Mouse (Mus musculus): ENCODE data around the gene Zfp248. TPM values are rescaled to one million over a fixed set of nuclear protein-coding genes. Genes with fewer than 3 reads are reported as not detected.

Gene Zfp248
- total and polyA plus RNA-seq, 2 experiments from 2014 or later, result 7.8 to 12.3 TPM

DNA sequence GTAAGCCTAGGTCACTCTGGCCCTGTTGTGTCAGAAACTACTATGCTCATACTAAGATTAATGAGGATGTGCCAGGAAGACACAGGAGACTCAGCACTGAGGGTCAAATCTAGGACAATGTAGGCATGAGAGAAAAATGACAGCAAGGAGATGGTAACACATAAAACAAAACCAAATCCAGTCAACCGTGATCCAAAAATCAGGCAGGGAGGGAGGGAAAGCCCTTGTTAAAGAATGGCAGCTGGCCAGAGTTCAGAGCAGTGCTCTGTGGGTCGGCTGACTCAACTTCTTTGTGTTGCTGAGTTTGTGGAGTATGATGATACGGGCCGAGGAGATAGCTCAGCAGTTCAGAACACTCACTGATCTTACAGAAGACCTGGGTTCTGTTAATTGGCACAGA is 48.9 kb downstream of the Zfp248 start:
- H3K36me3 ChIP-seq (ENCODE audit: insufficient read depth), result peaks cover 71% of the 10 kb centered on the region
- WGBS, result 63% methylated on average over 4 of the region's 4 CpGs
- no peaks in the 10 kb centered on the region for H3K4me1 ChIP-seq (ENCODE audit: insufficient read depth)
- no peak for DNase-seq
- H3K9me3 ChIP-seq (ENCODE audit: low read length), result no peaks in the 10 kb centered on the region
- H3K4me2 ChIP-seq (ENCODE audit: low read depth), result no peak overlapping the region
- no peak for ATAC-seq
- no peak overlapping the region for H3K27ac ChIP-seq (ENCODE audit: low read depth, low read length)
- H3K9ac ChIP-seq, result no peak overlapping the region
- no peaks in the 10 kb centered on the region for H3K27me3 ChIP-seq (ENCODE audit: insufficient read depth, low read length)
- no peak for TF ChIP-seq CTCF (IDR thresholded peaks at IDR 0.05; ENCODE audit: low read depth)
- H3K4me3 ChIP-seq (ENCODE audit: low read depth, low read length), result no peak overlapping the region

DNA sequence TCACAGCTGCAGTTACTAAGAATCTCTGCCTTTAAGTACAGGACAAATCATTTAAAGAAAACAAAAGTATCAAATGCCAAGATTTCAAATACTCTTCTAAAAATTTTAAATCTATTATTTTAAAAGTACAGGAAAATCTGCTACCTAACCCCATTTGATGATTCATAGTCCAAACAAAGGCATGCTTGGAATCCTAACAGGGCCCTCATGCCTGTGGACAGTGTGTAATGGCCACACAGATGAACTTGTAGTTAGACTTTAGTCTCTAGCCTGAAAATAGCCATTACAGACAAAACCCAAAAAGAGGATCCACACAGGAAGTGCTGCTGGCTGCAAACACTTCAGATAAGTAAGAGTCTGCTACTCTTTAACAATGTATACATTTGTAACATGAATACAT is 64.6 kb downstream of the Zfp248 start:
- H3K9ac ChIP-seq, result no peak overlapping the region
- no peak for TF ChIP-seq CTCF (IDR thresholded peaks at IDR 0.05; ENCODE audit: low read depth)
- H3K4me3 ChIP-seq (ENCODE audit: low read depth, low read length), result no peak overlapping the region
- H3K27ac ChIP-seq (ENCODE audit: low read depth, low read length), result no peak overlapping the region
- H3K4me1 ChIP-seq (ENCODE audit: insufficient read depth), result no peaks in the 10 kb centered on the region
- DNase-seq, result no peak
- no peak for ATAC-seq
- no peaks in the 10 kb centered on the region for H3K27me3 ChIP-seq (ENCODE audit: insufficient read depth, low read length)
- H3K9me3 ChIP-seq (ENCODE audit: low read length), result no peaks in the 10 kb centered on the region
- H3K36me3 ChIP-seq (ENCODE audit: insufficient read depth), result peaks cover 75% of the 10 kb centered on the region
- no peak overlapping the region for H3K4me2 ChIP-seq (ENCODE audit: low read depth)

DNA sequence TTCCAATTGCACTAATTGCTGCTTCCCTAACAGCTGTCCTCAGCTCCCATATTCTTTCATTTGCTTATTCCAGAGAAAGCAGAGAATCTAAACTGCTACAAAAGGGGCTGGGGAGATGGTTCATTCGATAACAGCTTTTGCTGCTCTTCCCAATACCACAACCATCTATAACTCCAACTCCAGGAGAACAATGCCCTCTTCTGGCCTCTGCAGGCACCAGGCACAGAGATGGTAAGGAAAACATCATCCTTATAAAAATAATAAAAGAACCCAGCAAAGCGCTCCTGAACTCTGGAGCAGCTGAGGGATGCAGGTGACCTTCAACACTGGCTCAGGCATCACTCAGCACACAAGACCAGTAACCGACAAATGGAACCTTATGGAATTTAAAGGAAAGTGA is 69.4 kb downstream of the Zfp248 start:
- TF ChIP-seq CTCF (IDR thresholded peaks at IDR 0.05; ENCODE audit: low read depth), result peak; percentile 34; the same call in 1 of the 2 replicates
- Histone ChIP-seq H3K27me3 (ENCODE audit: insufficient read depth, low read length) (no peaks in the 10 kb centered on the region), H3K4me2 (ENCODE audit: low read depth) (no peak overlapping the region), H3K27ac (ENCODE audit: low read depth, low read length) (no peak overlapping the region), H3K9me3 (ENCODE audit: low read length) (no peaks in the 10 kb centered on the region), H3K9ac (no peak overlapping the region), H3K4me3 (ENCODE audit: low read depth, low read length) (no peak overlapping the region), H3K36me3 (ENCODE audit: insufficient read depth) (peaks cover 60% of the 10 kb centered on the region), H3K4me1 (ENCODE audit: insufficient read depth) (no peaks in the 10 kb centered on the region)
- WGBS, result 87% methylated on average over 3 of the region's 3 CpGs
- no peak for DNase-seq
- no peak for ATAC-seq

DNA sequence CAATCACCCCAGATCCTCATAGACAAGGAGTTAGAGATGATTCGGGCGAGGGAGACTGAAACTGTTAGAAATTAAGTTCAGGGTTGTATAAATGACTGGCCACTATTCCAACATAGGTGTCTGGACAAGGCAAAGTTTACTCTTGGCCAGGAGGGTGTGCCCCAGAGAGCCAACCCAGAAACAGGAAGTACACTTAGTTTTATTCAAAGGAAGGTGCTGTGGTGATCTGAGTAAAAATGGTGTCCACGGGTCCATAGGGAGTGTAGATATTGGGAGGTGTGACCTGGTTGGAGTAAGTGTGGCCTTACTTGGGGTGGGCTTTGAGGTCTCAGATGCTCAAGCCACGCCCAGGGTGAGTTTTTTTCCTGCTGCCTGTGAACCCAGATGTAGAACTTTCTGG is 74.1 kb downstream of the Zfp248 start:
- H3K4me1 ChIP-seq (ENCODE audit: insufficient read depth), result no peaks in the 10 kb centered on the region
- H3K36me3 ChIP-seq (ENCODE audit: insufficient read depth), result peaks cover 32% of the 10 kb centered on the region
- 81% methylated on average over 4 of the region's 4 CpGs for WGBS
- no peak overlapping the region for H3K4me3 ChIP-seq (ENCODE audit: low read depth, low read length)
- ATAC-seq, result no peak
- H3K4me2 ChIP-seq (ENCODE audit: low read depth), result no peak overlapping the region
- DNase-seq, result no peak
- TF ChIP-seq CTCF (IDR thresholded peaks at IDR 0.05; ENCODE audit: low read depth), result no peak
- H3K27me3 ChIP-seq (ENCODE audit: insufficient read depth, low read length), result no peaks in the 10 kb centered on the region
- H3K9me3 ChIP-seq (ENCODE audit: low read length), result no peaks in the 10 kb centered on the region
- no peak overlapping the region for H3K27ac ChIP-seq (ENCODE audit: low read depth, low read length)
- H3K9ac ChIP-seq, result no peak overlapping the region

DNA sequence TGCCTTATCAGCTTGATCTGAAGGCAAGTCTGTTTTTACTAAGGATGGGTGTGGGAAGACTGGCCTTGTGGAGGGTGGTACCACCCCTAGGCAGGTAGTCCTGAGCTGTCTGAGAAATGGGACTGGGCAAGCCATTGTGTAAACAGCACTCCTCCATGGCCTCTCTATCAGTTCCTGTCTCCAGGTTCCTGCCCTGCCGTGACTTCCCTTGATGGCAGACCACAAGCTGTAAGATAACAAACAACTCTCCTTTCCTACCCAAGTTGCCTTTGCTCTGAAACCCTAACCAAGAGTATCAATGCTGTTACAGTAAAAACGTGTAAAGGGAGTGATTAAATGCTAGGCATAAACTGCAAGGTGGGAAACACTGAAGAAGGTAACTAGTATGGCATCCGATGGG is 74.7 kb downstream of the Zfp248 start:
- peaks cover 28% of the 10 kb centered on the region for H3K36me3 ChIP-seq (ENCODE audit: insufficient read depth)
- H3K4me3 ChIP-seq (ENCODE audit: low read depth, low read length), result no peak overlapping the region
- H3K4me1 ChIP-seq (ENCODE audit: insufficient read depth), result no peaks in the 10 kb centered on the region
- no peak overlapping the region for H3K27ac ChIP-seq (ENCODE audit: low read depth, low read length)
- no peak for TF ChIP-seq CTCF (IDR thresholded peaks at IDR 0.05; ENCODE audit: low read depth)
- WGBS, result 71% methylated on average over 3 of the region's 3 CpGs
- no peak overlapping the region for H3K4me2 ChIP-seq (ENCODE audit: low read depth)
- no peak overlapping the region for H3K9ac ChIP-seq
- no peak for ATAC-seq
- H3K9me3 ChIP-seq (ENCODE audit: low read length), result no peaks in the 10 kb centered on the region
- DNase-seq, result no peak
- no peaks in the 10 kb centered on the region for H3K27me3 ChIP-seq (ENCODE audit: insufficient read depth, low read length)

DNA sequence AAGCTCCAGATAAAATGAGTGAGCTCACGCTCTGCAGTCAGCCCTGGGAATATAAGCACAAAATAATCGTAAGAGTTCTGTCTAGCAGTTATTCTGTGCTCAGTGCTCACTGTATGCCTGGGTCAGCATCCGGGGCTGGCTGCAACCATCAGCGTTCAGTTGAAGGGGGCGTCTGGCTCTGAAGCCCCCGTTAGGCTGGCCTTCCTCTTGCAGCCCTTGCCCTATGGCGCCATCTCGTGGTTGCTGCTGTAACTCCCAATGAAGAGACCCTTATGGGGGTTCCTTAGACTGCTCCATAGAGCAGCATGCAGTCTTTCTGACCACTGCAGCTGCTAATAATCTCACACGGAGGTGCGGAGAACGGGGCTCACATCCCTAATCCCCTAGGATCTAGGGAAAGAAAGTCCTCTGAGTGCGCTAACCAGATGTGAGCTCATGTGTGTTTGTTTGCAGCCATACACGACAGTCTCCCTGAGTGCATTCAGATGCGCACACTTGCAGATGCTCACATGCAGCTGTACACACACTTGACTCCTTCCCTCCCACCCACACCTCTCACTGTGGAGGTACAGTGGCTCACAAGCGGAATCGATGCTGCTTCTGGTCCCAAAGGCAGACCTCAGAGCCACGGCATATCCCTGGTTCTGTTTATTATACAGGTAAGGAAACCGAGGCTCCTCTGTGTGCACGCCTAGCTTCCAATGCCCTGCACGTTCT is 75.7 kb downstream of the Zfp248 start:
- no peaks in the 10 kb centered on the region for H3K4me1 ChIP-seq (ENCODE audit: insufficient read depth)
- ATAC-seq (peak; percentile 94), DNase-seq (peak; percentile 89)
- no peak overlapping the region for H3K27ac ChIP-seq (ENCODE audit: low read depth, low read length)
- no peaks in the 10 kb centered on the region for H3K9me3 ChIP-seq (ENCODE audit: low read length)
- no peaks in the 10 kb centered on the region for H3K27me3 ChIP-seq (ENCODE audit: insufficient read depth, low read length)
- H3K9ac ChIP-seq, result peak overlapping the region; percentile 28; the same call in 1 of the 2 replicates
- TF ChIP-seq CTCF (IDR thresholded peaks at IDR 0.05; ENCODE audit: low read depth), result peak; percentile 96
- peaks cover 22% of the 10 kb centered on the region for H3K36me3 ChIP-seq (ENCODE audit: insufficient read depth)
- WGBS, result 32% methylated on average over 20 of the region's 20 CpGs
- peak overlapping the region; percentile 37 for H3K4me2 ChIP-seq (ENCODE audit: low read depth)
- no peak overlapping the region for H3K4me3 ChIP-seq (ENCODE audit: low read depth, low read length)

DNA sequence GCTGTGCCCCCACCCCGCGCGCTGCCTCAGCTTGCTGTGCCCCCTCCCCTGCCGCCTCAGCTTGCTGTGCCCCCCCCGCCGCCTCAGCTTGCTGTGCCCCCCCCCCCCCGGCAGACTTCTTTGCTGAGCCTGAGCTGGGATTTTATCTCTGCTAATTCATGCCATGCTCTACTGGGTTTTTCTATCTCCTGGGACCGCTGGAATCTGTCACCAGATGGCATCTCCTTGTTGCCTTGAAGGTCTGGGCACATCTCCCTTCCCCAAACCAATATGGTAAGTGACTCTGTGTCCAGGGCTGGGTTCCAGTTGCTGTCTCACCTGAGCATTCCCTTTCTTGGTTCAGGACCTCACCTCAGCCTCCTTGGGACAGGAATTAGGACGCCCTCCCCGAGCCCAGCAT is 77.7 kb downstream of the Zfp248 start:
- Histone ChIP-seq H3K4me3 (ENCODE audit: low read depth, low read length) (no peak overlapping the region), H3K36me3 (ENCODE audit: insufficient read depth) (peaks cover 3% of the 10 kb centered on the region; the same call in 1 of the 2 replicates), H3K4me2 (ENCODE audit: low read depth) (no peak overlapping the region), H3K27ac (ENCODE audit: low read depth, low read length) (no peak overlapping the region), H3K27me3 (ENCODE audit: insufficient read depth, low read length) (no peaks in the 10 kb centered on the region), H3K4me1 (ENCODE audit: insufficient read depth) (no peaks in the 10 kb centered on the region), H3K9ac (no peak overlapping the region), H3K9me3 (ENCODE audit: low read length) (no peaks in the 10 kb centered on the region)
- TF ChIP-seq CTCF (IDR thresholded peaks at IDR 0.05; ENCODE audit: low read depth), result no peak
- 64% methylated on average over 10 of the region's 10 CpGs for WGBS
- no peak for ATAC-seq
- no peak for DNase-seq

Small RNA genes within 50 kb of the gene (microRNA-seq; reads per million reads assigned to microRNA genes)
- gene Gm25953, result 0 reads per million in 2 experiments

Other genes with a start within 250 kb of the Zfp248 start
- gene Bms1, start 36.1 kb downstream of the Zfp248 start, total RNA-seq (2014; rRNA removed), result 15.0 and 38.7 TPM in 2 replicates
- gene Bms1, start 36.1 kb downstream of the Zfp248 start, polyA plus RNA-seq (2015; fragmentation: Nextera tagmentation; extraction: Ambion mirVana), result 8.5 and 10.5 TPM in 2 replicates
- gene Zfp9, start 23.8 kb upstream of the Zfp248 start, total RNA-seq (2014; rRNA removed), result 21.9 and 27.5 TPM in 2 replicates
- gene Zfp9, start 23.8 kb upstream of the Zfp248 start, polyA plus RNA-seq (2015; fragmentation: Nextera tagmentation; extraction: Ambion mirVana), result 4.8 and 9.2 TPM in 2 replicates
- gene Ankrd26, start 106.7 kb upstream of the Zfp248 start, total RNA-seq (2014; rRNA removed), result 7.0 and 12.4 TPM in 2 replicates
- 6.6 and 10.9 TPM in 2 replicates for gene Ankrd26, start 106.7 kb upstream of the Zfp248 start, polyA plus RNA-seq (2015; fragmentation: Nextera tagmentation; extraction: Ambion mirVana)